Mouse (Mus musculus) heart, adult 2 months (tissue): ENCODE data around the gene Ppp1cb.

Experiments
- CTCF ChIP-seq: fragments of 200-600 bp; IDR thresholded peaks from 2 replicates; pipeline ENCODE4 v1.8.1; 2022; ENCODE audit warnings: antibody characterized with exemption, mild to moderate bottlenecking, moderate library complexity
- EP300 ChIP-seq: fragments of 200-500 bp; IDR thresholded peaks from 2 replicates; pipeline ENCODE4 v1.6.1; 2011; ENCODE audit warnings: low read depth, low read length, control low read depth; ENCODE audit not compliant: insufficient read depth
- POLR2A ChIP-seq: fragments of 200-500 bp; IDR thresholded peaks from 2 replicates; pipeline ENCODE4 v1.6.1; 2011; ENCODE audit warnings: mild to moderate bottlenecking, low read depth, low read length, control low read depth; ENCODE audit not compliant: insufficient read depth

GRCm38 (mm10) chr5:32446810-32447209 lies 11.8 kb upstream of the Ppp1cb start:
- TF ChIP-seq CTCF (no peak), POLR2A (no peak), EP300 (no peak)
